Mouse (Mus musculus) forebrain, postnatal 0 days (tissue): ENCODE measurements around the gene Robo1. TPM values are rescaled to one million over a fixed set of nuclear protein-coding genes. Genes with fewer than 3 reads are reported as not detected.

ENCODE experiments used
- ATAC-seq: fragments of 200-750 bp; cut with Nextera tagmentation; 2 replicates; pipeline ENCODE4 v1.8.0; 2017; ENCODE audit warnings: mild to moderate bottlenecking, moderate library complexity
- DNase-seq: peaks from one replicate; pipeline ENCODE4 v3.0.0-alpha.2; 2015
- H3K27ac ChIP-seq: fragments of 300-500 bp; sonication (generic); 2 replicates; pipeline ENCODE4 v1.5.1; 2014; ENCODE audit warnings: low read depth, mild to moderate bottlenecking, antibody characterized with exemption, low read length, moderate library complexity, mixed read lengths
- H3K27me3 ChIP-seq: fragments of 300-500 bp; sonication (generic); 2 replicates; pipeline ENCODE4 v1.6.1; 2014; ENCODE audit warnings: mild to moderate bottlenecking, low read length, mixed read lengths; ENCODE audit not compliant: insufficient read depth
- H3K36me3 ChIP-seq: fragments of 300-500 bp; sonication (generic); 2 replicates; pipeline ENCODE4 v1.6.1; 2014; ENCODE audit warnings: mild to moderate bottlenecking, moderate library complexity; ENCODE audit not compliant: insufficient read depth
- H3K4me1 ChIP-seq: fragments of 300-500 bp; sonication (generic); 2 replicates; pipeline ENCODE4 v1.6.1; 2014; ENCODE audit warnings: antibody characterized with exemption; ENCODE audit not compliant: insufficient read depth
- H3K4me2 ChIP-seq: fragments of 300-500 bp; sonication (generic); 2 replicates; pipeline ENCODE4 v1.6.1; 2014; ENCODE audit warnings: low read depth, mild to moderate bottlenecking, moderate library complexity
- H3K4me3 ChIP-seq: fragments of 300-500 bp; sonication (generic); 2 replicates; pipeline ENCODE4 v1.5.1; 2014; ENCODE audit warnings: low read depth, low read length, mixed read lengths
- H3K9ac ChIP-seq: fragments of 300-500 bp; sonication (generic); 2 replicates; pipeline ENCODE4 v1.6.1; 2014; ENCODE audit warnings: mild to moderate bottlenecking
- H3K9me3 ChIP-seq: fragments of 300-500 bp; sonication (generic); 2 replicates; pipeline ENCODE4 v1.6.1; 2016; ENCODE audit warnings: low read length
- CTCF ChIP-seq: sonication (generic); IDR thresholded peaks from 2 replicates; pipeline ENCODE4 v1.5.1; 2016; ENCODE audit warnings: antibody characterized with exemption, control low read depth, low read depth
- WGBS: fragments of 180-500 bp; shearing (Covaris S2); extraction: QIAGEN DNeasy Blood & Tissue Kit; methylation state at CpG from one replicate; pipeline ENCODE4 v1.1.7; 2014; 5-methylcytosine and 5-hydroxymethylcytosine counted together
- polyA plus RNA-seq: library from polyadenylated mRNA; unstranded; fragments of >200 nt; fragmentation: Nextera tagmentation; extraction: Ambion mirVana; gene quantifications from 2 replicates; pipeline ENCODE4 v1.2.1, GENCODE M21; 2015
- total RNA-seq: library from RNA; depleted of rRNA; stranded (reverse); fragments of >200 nt; gene quantifications from 2 replicates; pipeline ENCODE4 v1.2.3, GENCODE M21; 2014

The Robo1 gene
- total and polyA plus RNA-seq, 2 experiments from 2014 or later = 29.0 to 129 TPM

DNA sequence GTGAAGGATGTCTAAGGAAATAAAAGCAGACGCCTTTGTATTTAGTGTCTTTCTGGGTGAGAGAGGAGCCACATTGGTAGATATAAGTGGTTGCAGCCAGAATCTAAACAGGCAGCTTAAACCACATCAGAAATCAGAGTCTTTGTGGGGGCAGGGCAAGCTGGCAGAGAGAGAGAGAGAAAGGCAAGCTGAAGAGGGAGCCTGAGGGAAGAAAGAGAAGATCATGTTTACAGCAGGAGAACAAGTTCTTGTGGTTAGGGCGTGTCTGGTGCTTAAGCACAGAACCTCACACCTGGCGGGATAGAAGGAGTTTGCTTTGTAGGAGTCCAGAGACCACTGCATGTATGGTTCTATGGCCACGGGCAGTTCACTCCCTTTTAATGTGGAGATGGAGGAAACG is 42.3 kb downstream of the Robo1 start:
- no peak overlapping the region for H3K4me2 ChIP-seq
- H3K36me3 ChIP-seq = no peaks in the 10 kb centered on the region
- no peak overlapping the region for H3K4me3 ChIP-seq
- no peak for TF ChIP-seq CTCF
- DNase-seq (no peak), ATAC-seq (peak; percentile 38)
- H3K27ac ChIP-seq = no peak overlapping the region
- H3K4me1 ChIP-seq = no peaks in the 10 kb centered on the region
- no peak overlapping the region for H3K9ac ChIP-seq
- no peaks in the 10 kb centered on the region for H3K9me3 ChIP-seq
- no peaks in the 10 kb centered on the region for H3K27me3 ChIP-seq
- 76% methylated on average over 5 of the region's 5 CpGs for WGBS

DNA sequence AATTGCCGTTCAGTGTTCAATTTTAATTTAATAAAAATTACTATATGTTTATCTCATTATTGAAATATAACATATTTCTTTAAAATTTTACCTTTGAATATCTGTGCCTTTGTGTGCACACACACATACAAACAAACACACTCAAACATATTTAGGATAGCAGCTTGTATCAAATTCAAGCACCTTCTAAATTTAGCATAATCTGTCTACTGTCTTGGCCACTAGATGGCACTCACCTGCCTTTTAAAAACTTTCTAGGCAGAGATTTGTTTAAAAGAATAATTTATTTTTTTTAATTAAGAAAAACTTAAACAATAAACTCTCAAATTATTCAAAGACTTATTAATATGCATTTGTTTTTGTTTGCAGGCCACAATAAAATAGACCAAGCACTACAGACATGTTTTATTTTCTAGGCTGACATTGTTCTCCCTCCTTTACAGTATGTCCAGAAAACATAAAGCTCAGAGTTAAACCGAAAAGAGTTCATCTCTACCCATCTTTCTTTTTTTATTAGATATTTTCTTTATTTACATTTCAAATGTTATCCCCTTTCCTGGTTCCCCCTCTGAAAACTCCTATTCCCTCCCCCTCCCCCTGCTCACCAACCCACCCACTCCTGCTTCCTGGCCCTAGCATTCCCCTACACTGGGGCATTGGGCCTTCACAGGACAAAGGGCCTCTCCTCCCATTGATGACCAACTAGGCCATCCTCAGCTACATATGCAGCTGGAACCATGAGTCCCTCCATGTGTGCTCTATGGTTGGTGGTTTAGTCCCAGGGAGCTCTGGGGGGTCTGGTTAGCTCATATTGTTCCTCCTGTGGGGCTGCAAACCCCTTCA is 48.6 kb downstream of the Robo1 start:
- Histone ChIP-seq H3K9ac (no peak overlapping the region), H3K27me3 (no peaks in the 10 kb centered on the region), H3K36me3 (no peaks in the 10 kb centered on the region), H3K9me3 (no peaks in the 10 kb centered on the region), H3K4me1 (no peaks in the 10 kb centered on the region), H3K27ac (no peak overlapping the region), H3K4me2 (no peak overlapping the region), H3K4me3 (no peak overlapping the region)
- WGBS = 75% methylated on average over 2 of the region's 2 CpGs
- peak; percentile 68 for TF ChIP-seq CTCF
- DNase-seq (peak; percentile 83), ATAC-seq (no peak; the same call in 1 of the 2 replicates)

DNA sequence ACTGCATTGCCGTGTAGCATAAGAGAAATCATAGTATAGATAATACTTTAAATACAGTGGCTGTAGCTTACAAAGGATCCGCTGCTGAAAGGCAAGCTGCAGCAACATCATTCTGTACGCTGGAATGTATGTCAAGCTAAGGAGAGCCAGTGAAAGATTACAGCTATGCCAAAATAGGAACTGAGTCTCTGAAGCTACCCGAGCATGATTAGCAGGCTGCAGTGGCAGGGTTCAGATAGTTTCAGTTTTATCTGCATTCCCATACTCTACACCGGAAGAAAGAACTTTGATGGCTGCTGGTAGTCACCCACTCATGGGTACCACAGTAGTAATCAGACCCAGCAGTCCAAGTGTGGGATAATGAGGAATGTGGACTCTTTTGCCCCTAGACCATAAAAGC is 68.8 kb downstream of the Robo1 start:
- no peak for TF ChIP-seq CTCF
- no peak for ATAC-seq
- no peak for DNase-seq
- Histone ChIP-seq H3K4me3 (no peak overlapping the region), H3K4me2 (no peak overlapping the region), H3K4me1 (no peaks in the 10 kb centered on the region), H3K36me3 (no peaks in the 10 kb centered on the region), H3K27me3 (no peaks in the 10 kb centered on the region), H3K27ac (no peak overlapping the region), H3K9me3 (no peaks in the 10 kb centered on the region), H3K9ac (no peak overlapping the region)
- WGBS = 71% methylated on average over 5 of the region's 5 CpGs

DNA sequence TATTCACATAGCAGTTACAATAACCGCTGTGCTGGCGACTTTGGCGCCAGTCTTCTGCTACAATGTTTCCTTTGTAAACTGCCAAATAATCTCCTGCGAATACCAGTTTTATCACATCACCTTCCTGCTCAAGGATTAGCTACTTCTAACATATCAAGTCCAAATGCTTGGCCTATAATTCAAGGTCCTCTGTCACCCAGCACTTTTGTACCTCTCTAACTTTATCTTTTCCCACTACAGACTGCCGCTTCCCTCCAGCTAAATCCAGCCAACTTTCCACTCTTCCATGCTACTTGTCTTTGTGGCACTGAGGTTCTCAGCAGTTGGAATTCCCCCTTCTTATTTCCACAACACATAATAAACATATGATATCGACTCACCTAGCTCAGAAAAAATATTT is 73.7 kb downstream of the Robo1 start:
- H3K4me1 ChIP-seq = no peaks in the 10 kb centered on the region
- H3K9me3 ChIP-seq = no peaks in the 10 kb centered on the region
- no peak for ATAC-seq
- no peak overlapping the region for H3K9ac ChIP-seq
- no peak for TF ChIP-seq CTCF
- no peaks in the 10 kb centered on the region for H3K36me3 ChIP-seq
- H3K27me3 ChIP-seq = no peaks in the 10 kb centered on the region
- DNase-seq = no peak
- H3K4me2 ChIP-seq = no peak overlapping the region
- H3K27ac ChIP-seq = no peak overlapping the region
- WGBS = 90% methylated on average over 6 of the region's 6 CpGs
- no peak overlapping the region for H3K4me3 ChIP-seq

DNA sequence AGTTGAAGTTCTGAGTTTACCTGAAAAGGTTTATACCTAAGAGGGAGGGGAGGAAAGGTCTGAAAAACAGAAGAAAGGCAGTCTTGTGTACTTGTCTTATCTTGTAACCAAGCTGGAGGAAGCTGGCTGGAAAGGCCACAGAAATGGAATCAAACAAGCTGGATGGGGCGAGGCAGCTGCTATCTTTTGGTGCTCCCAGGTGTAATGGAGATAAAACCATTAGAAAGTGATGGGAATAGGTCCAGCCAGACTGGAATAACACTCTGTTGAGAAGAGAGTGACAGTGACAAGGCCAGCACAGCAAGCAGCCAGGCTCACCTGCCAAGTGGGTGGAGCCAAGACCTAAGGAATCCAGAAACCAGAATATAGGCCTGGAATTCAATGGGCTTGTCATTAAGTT is 75.5 kb downstream of the Robo1 start:
- H3K27me3 ChIP-seq = no peaks in the 10 kb centered on the region
- whole genome bisulfite sequencing = 79% methylated on average over 1 of the region's 1 CpGs
- ATAC-seq = no peak
- H3K9me3 ChIP-seq = no peaks in the 10 kb centered on the region
- no peaks in the 10 kb centered on the region for H3K4me1 ChIP-seq
- no peak for TF ChIP-seq CTCF
- H3K36me3 ChIP-seq = no peaks in the 10 kb centered on the region
- no peak overlapping the region for H3K4me3 ChIP-seq
- no peak overlapping the region for H3K27ac ChIP-seq
- no peak for DNase-seq
- no peak overlapping the region for H3K9ac ChIP-seq
- H3K4me2 ChIP-seq = no peak overlapping the region

DNA sequence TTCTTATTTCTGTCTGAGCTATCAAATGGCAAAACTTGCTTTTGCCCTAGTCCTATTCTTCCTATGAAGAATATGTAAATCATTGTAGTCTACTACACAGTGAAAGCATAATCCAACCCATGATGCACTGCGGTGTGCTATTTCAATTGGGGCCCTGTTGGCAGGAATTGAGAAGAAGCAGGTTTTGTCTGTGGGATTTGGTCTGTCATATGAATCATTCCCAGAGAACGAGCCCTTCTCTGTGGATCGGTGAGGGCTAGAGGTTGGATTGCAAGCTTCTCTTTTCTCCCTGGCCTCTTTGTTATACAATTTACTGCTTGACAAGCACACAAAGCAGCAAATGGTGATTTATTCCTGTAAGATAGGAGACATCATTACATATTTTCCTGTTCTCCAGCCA is 85.4 kb downstream of the Robo1 start:
- Histone ChIP-seq H3K9me3 (no peaks in the 10 kb centered on the region), H3K27ac (no peak overlapping the region), H3K4me3 (no peak overlapping the region), H3K36me3 (no peaks in the 10 kb centered on the region), H3K4me2 (no peak overlapping the region), H3K9ac (no peak overlapping the region), H3K27me3 (no peaks in the 10 kb centered on the region), H3K4me1 (no peaks in the 10 kb centered on the region)
- DNase-seq (no peak), ATAC-seq (no peak)
- TF ChIP-seq CTCF = no peak
- 54% methylated on average over 3 of the region's 3 CpGs for WGBS

DNA sequence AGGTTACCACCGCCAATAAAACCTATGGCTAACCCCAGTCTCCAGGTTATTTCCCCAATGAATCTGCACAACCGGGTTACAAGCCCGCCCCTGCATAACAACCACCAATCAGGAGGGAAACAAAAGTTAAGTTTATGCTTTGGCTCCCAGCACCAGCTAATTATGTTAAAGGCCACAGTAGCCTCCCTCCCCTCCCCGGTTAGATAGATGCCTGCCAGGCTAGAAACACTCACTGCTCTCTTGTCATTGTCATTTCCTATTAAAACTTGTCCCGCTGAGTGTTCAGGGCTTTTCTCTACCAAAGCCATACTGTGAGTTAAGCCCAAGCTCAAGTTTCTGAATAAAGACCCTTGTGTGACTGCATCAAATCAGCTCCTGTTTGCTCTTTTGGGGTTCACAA is 90.7 kb downstream of the Robo1 start:
- no peak for TF ChIP-seq CTCF
- no peaks in the 10 kb centered on the region for H3K27me3 ChIP-seq
- no peaks in the 10 kb centered on the region for H3K9me3 ChIP-seq
- DNase-seq (no peak), ATAC-seq (no peak)
- no peak overlapping the region for H3K4me3 ChIP-seq
- WGBS = 9% methylated on average over 5 of the region's 5 CpGs
- H3K27ac ChIP-seq = no peak overlapping the region
- H3K9ac ChIP-seq = no peak overlapping the region
- H3K36me3 ChIP-seq = no peaks in the 10 kb centered on the region
- no peaks in the 10 kb centered on the region for H3K4me1 ChIP-seq
- no peak overlapping the region for H3K4me2 ChIP-seq
